Mouse (Mus musculus): ENCODE measurements around the gene Sds.
A peak's percentile ranks its signal among the peaks of the same experiment; 100 is the strongest.
"Not testable (repeated sequence)": the region's sequence is repeated elsewhere in the genome, so short reads cannot be mapped to it uniquely, and the experiment has no call there.

Sds gene

DNA sequence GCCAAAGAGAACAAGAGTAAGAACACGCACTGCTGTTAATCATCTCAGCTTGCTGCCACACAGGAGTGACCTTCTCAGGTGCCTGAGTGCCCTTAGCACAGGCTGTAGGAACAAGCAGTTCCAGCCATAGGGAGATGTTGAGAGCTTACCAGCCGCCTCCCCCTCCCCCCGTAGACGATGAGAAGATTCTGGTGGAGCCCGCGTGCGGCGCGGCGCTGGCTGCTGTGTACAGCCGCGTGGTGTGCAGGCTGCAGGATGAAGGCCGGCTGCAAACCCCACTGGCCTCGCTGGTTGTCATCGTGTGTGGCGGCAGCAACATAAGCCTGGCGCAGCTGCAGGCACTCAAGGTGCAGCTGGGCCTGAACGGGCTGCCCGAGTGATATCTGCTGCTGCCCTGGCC, 7.1 kb downstream of the Sds start:
- DNase-seq (ENCODE audit: extremely low read depth, low read depth), result no peak

GRCm38 (mm10) chr5:120487844-120488243, 11.5 kb downstream of the Sds start:
- DNase-seq (ENCODE audit: extremely low read depth, low read depth), result no peak

DNA sequence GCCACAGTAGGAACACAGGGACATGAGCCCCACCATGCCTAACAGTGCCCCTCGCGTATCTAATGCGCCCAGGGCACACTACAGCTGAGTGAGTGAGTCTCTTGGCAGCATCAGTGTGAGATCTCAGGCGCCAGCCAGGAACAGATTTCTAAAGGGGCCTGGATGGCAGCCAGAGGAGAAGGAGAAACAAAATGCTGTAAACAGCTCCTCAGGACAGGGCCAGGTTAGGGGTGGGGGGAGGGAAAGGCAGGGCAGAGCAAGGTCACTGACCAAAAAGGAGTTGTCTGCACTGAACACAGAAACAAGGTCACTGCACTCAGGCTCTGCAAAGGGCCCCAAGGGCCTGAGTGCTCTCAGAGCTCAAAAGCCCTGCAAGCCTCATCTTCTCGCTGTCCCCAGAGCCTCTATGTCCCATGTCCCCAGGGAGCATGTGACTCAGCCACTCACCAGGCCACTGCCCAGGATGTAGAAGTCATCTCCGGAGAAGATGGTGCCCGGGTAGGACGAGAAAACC, 14.4 kb downstream of the Sds start:
- no peak for DNase-seq (ENCODE audit: extremely low read depth, low read depth)

DNA sequence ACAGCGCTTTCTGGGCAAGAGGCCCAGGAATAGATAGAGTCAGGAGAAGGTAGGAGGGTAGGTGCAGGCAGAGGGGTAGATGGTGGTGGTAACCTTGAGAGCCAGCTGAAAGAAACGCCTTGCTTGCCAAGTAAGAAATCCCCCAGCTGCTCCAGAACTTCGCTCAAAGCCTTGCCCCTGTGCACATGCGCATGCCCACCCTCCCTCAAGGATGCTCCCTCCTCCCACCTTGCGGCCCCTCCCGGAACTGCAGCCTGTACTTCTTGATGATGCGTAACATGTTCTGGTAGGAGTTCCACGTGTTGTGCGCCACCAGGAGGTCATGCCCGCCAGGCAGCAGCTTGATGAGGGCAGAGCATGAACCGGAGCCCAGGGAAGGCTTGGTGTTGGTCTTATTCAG, 16.1 kb downstream of the Sds start:
- no peak for DNase-seq (ENCODE audit: extremely low read depth, low read depth)

DNA sequence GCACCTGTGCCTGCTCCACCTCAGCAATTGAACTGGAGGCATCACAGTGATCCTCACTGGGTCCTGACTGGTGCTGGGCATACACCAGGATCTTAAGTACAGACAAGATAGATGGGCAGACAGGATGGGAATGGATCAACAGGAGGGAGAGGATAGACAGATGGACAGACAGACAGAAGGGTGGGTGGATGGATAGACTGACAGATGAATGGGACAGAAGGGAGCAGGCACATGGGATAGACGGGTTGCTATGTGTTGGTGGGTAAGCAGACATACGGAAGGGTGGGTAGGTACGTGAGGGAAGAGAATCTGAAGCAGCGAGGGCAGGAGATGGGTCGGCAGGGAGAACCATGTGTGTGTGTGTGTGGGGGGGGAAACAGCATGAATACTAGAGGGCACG, 17.1 kb downstream of the Sds start:
- no peak for DNase-seq (ENCODE audit: extremely low read depth, low read depth)

GRCm38 (mm10) chr5:120493873-120494395, 17.6 kb downstream of the Sds start:
- DNase-seq (ENCODE audit: extremely low read depth, low read depth), result no peak

DNA sequence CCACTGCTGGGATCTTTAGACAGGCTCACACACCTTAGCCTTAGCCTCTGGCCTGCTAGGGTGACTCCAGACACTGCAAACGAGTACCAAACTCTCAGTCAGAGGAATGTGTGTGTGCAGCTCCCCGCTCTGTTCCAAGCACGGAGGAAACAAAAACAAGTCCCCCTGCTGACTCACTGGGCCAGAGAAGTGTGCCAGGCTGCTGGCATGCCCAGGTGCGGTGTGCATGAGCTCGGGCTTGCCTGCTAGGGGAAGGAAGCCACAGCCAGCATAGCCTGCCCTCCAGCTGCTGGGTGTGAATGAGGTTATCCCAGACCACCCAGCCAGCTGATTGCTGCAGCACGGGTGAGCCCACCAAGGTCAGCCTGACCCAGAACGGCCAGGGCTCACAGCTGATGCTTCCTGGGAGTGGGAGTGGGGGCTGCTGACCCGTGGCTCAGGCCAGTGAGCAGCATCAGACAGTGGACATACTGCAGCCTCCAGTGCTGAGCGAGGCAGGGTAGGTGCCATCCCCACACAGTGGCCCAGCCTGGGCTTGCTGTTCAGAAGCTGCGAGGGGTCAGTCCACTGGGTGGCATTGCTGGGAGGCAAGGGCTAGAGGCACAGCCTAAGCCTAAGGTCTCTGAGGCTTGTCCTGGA, 18.9 kb downstream of the Sds start:
- DNase-seq (ENCODE audit: extremely low read depth, low read depth), result no peak

GRCm38 (mm10) chr5:120495703-120496226, 19.4 kb downstream of the Sds start:
- DNase-seq (ENCODE audit: extremely low read depth, low read depth), result no peak

DNA sequence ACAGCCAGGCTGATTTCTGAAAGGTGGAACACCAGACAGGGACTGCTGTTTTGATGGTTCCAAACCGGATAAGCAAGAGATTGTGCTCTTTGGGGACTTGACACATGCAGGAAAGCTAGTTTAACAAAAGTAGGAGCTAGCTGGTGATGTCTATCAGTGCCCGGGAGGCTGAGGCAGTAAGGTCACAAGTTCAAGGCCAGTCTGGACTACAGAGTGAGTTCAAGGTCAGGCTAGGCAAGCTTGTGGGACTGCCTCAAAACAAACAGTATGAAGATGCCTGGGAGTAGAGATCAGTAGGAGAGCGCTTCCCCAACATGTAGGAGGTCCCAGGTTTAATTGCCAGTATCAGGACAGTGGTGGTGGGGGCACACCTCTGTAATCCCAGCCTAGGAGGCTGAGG, 20.7 kb downstream of the Sds start:
- no peak for DNase-seq (ENCODE audit: extremely low read depth, low read depth)

DNA sequence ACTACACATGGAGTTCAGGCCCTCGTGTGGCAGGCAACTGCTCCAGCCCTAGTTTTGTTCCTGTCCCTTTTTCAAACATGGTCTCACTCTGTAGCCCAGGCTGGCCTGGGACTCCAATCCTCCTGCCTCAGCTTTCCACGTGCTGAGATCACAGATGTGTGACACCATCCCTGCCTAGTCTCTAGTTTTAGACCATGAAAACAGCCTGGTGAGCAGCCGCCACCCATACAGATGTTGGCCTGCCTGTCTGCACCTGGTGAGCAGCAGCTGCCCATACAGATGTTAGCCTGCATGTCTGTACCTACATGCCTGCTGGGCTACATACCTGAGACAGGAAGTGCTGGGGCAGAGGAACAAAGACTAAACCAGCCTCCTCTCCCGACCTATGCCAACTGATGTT, 22.9 kb downstream of the Sds start:
- DNase-seq (ENCODE audit: extremely low read depth, low read depth), result no peak

- not testable (repeated sequence) for DNase-seq (ENCODE audit: extremely low read depth, low read depth)
Measured at GRCm38 (mm10) chr5:120500609-120501008, 24.3 kb downstream of the Sds start.

- no peak for DNase-seq (ENCODE audit: extremely low read depth, low read depth)
Measured at GRCm38 (mm10) chr5:120502147-120502621, 25.9 kb downstream of the Sds start.

DNA sequence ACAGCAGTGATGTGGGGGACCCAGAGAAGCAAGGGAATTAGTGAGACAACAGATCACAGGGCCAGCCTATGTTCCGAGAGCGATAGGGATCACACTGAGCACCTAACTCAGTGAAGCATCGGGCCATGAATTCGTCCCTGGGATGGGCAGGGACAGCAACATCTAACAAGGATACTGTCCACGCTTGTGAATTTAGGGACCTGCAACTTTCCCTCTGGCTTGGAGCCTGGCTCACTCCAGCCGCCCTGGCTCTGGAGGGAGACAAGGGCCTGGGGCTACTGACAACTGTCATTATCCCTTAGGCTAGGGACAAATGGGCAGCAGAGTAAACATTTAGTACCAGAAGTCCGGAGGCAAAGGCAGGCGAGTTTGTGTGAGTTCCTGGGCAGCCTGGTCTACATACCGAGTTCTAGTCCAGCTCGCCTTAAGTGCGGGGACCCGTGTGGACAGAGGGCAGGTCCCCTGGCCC, 26.4 kb downstream of the Sds start:
- DNase-seq (ENCODE audit: extremely low read depth, low read depth), result no peak

DNA sequence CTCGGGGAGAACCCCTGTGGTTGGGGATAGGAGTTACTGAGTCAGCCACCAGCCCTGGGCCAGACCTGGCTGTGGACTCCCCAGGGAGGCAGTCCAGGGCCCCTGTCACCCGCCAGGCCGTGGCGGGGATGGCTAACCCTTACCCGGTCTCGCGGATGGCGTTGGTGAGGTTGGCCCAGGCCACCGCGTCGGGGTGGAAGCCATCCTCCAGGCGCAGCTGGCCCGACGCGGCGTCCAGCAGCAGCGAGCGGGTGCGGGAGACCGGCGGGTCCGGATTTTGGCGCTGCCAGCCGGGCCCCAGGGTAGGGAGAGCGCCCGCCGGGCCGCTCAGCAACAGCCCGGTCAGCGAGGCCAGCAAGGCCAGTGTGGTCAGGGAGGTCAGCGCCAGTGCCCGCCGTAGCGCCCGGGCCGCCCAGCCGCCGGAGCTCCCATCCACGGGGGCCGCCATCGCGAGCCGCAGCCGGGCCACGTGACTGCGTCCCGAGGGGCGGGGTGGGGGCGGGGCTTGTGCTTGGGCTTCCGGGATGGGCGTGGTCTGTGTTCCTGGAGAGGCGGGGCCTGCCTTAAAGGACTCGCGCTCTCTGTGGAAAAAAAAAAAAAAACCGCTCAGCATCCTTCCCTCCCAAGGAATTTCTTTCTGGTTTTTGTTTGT, 26.9 kb downstream of the Sds start, which contains the start of gene Plbd2:
TSS of gene Plbd2 (minus strand) at position 482 of the 652 bp plus-strand sequence.
- DNase-seq (ENCODE audit: extremely low read depth, low read depth), result no peak

DNA sequence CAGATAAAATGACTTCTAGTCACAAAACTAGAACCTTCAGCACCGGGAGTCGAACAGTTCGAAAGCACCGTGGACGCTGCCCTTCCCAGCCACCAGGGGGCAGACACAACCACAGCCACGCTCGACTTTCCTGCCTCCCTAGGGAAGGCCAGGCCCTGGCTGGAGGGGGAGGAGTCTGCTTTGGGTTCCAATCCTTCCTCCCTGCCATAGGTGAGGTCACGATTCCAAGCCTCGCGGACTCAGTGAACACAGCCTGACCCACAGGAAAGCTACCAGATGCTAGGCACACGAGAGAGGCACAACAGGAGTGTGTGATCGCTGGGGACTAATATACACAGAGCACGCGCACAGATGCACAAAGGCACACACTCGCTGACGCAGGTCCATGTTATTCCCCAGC, 29.0 kb downstream of the Sds start:
- peak; percentile 57 for DNase-seq (ENCODE audit: extremely low read depth, low read depth)

DNA sequence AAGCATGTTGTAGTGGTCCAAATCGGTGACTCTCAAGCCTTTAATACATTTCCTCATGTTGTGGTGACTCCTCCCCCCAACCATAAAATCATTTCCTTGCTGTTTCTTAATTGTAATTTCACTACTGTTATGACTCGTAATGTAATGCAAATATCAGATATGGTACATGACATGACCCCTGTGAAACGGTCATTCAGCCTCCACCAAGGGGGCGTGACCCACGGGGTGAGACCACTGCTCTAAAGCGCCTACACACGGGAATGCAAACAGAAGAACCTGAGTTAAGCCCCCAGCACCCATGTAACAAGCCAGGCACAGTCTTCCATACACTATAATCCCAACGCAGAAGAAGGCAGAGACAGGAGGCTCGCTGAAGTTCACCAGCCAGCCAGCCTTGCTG, 29.5 kb downstream of the Sds start:
- no peak for DNase-seq (ENCODE audit: extremely low read depth, low read depth)

GRCm38 (mm10) chr5:120506490-120506889, 30.2 kb downstream of the Sds start:
- no peak for DNase-seq (ENCODE audit: extremely low read depth, low read depth)

GRCm38 (mm10) chr5:120507311-120507710, 31.0 kb downstream of the Sds start:
- DNase-seq (ENCODE audit: extremely low read depth, low read depth), result no peak

GRCm38 (mm10) chr5:120510982-120511642, 34.8 kb downstream of the Sds start, which contains the start of gene Slc8b1:
Slc8b1 (plus strand) TSS chr5:120511168.
- peak; percentile 50 for DNase-seq (ENCODE audit: extremely low read depth, low read depth)

GRCm38 (mm10) chr5:120511643-120512220, 35.4 kb downstream of the Sds start:
- DNase-seq (ENCODE audit: extremely low read depth, low read depth), result no peak

GRCm38 (mm10) chr5:120512911-120513555, 36.7 kb downstream of the Sds start:
- DNase-seq (ENCODE audit: extremely low read depth, low read depth), result no peak

All from MEL-GATA-1-ER (cell line).